Mouse (Mus musculus): ENCODE measurements around the gene Zscan5b. TPM values are rescaled to one million over a fixed set of nuclear protein-coding genes. Genes with fewer than 3 reads are reported as not detected.
A peak's percentile ranks its signal among the peaks of the same experiment; 100 is the strongest.
"Not testable (repeated sequence)": the region's sequence is repeated elsewhere in the genome, so short reads cannot be mapped to it uniquely, and the experiment has no call there.

Gene Zscan5b
- polyA plus RNA-seq (2012; rRNA removed) = not detected in 2 replicates

GRCm38 (mm10) chr7:6221978-6222377 lies at the start of gene Zscan5b:
Gene Zscan5b (plus strand): TSS chr7:6222278.
- H3K36me3 ChIP-seq (ENCODE audit: control insufficient read depth, insufficient read depth, low read length) = no peaks in the 10 kb centered on the region
- no peak for TF ChIP-seq CTCF (IDR thresholded peaks at IDR 0.05; ENCODE audit: extremely low read depth, insufficient read depth, insufficient read length, insufficient replicate concordance)
- no peak for TF ChIP-seq POLR2A (IDR thresholded peaks at IDR 0.05; ENCODE audit: low read depth, low read length)
- no peak for DNase-seq (ENCODE audit: low read depth in 1 of 2, low spot score in 2 of 2)
- H3K27me3 ChIP-seq (ENCODE audit: control insufficient read depth, insufficient read depth, low read length) = no peaks in the 10 kb centered on the region
- WGBS = 92% methylated on average over 12 of the region's 12 CpGs
- H3K4me3 ChIP-seq (ENCODE audit: extremely low read depth, insufficient read depth, insufficient read length) = no peak within 1 kb of the TSS
- H3K4me1 ChIP-seq (ENCODE audit: control insufficient read depth, insufficient read depth, insufficient read length) = no peaks in the 10 kb centered on the region
- no peak within 1 kb of the TSS for H3K27ac ChIP-seq (ENCODE audit: insufficient read depth, low read length)

GRCm38 (mm10) chr7:6172674-6173244 lies 49.3 kb upstream of the Zscan5b start:
- DNase-seq (ENCODE audit: low read depth in 1 of 2, low spot score in 2 of 2) = no peak

GRCm38 (mm10) chr7:6173872-6174271 lies 48.2 kb upstream of the Zscan5b start:
- no peaks in the 10 kb centered on the region for H3K36me3 ChIP-seq (ENCODE audit: control insufficient read depth, insufficient read depth, low read length)
- no peak for DNase-seq (ENCODE audit: low read depth in 1 of 2, low spot score in 2 of 2)
- H3K27me3 ChIP-seq (ENCODE audit: control insufficient read depth, insufficient read depth, low read length) = no peaks in the 10 kb centered on the region
- H3K4me3 ChIP-seq (ENCODE audit: extremely low read depth, insufficient read depth, insufficient read length) = no peak overlapping the region
- no peak for TF ChIP-seq POLR2A (IDR thresholded peaks at IDR 0.05; ENCODE audit: low read depth, low read length)
- TF ChIP-seq CTCF (IDR thresholded peaks at IDR 0.05; ENCODE audit: extremely low read depth, insufficient read depth, insufficient read length, insufficient replicate concordance) = no peak
- 91% methylated on average over 8 of the region's 8 CpGs for WGBS
- no peaks in the 10 kb centered on the region; the same call in 1 of the 2 replicates for H3K4me1 ChIP-seq (ENCODE audit: control insufficient read depth, insufficient read depth, insufficient read length)
- H3K27ac ChIP-seq (ENCODE audit: insufficient read depth, low read length) = no peak overlapping the region

More at GRCm38 (mm10) chr7:6172674-6173244, 49.3 kb upstream of the Zscan5b start:
- 4% methylated on average over 27 of the region's 28 CpGs for WGBS
- Histone ChIP-seq H3K4me1 (ENCODE audit: control insufficient read depth, insufficient read depth, insufficient read length) (no peaks in the 10 kb centered on the region; the same call in 1 of the 2 replicates), H3K36me3 (ENCODE audit: control insufficient read depth, insufficient read depth, low read length) (no peaks in the 10 kb centered on the region), H3K27me3 (ENCODE audit: control insufficient read depth, insufficient read depth, low read length) (no peaks in the 10 kb centered on the region), H3K27ac (ENCODE audit: insufficient read depth, low read length) (no peak overlapping the region; the same call in 1 of the 2 replicates), H3K4me3 (ENCODE audit: extremely low read depth, insufficient read depth, insufficient read length) (peak overlapping the region; percentile 87)
- no peak for TF ChIP-seq CTCF (IDR thresholded peaks at IDR 0.05; ENCODE audit: extremely low read depth, insufficient read depth, insufficient read length, insufficient replicate concordance)
- no peak for TF ChIP-seq POLR2A (IDR thresholded peaks at IDR 0.05; ENCODE audit: low read depth, low read length)

- DNase-seq (ENCODE audit: low read depth in 1 of 2, low spot score in 2 of 2); H3K36me3 ChIP-seq (ENCODE audit: control insufficient read depth, insufficient read depth, low read length); H3K4me3 ChIP-seq (ENCODE audit: extremely low read depth, insufficient read depth, insufficient read length); H3K27me3 ChIP-seq (ENCODE audit: control insufficient read depth, insufficient read depth, low read length); H3K4me1 ChIP-seq (ENCODE audit: control insufficient read depth, insufficient read depth, insufficient read length); H3K27ac ChIP-seq (ENCODE audit: insufficient read depth, low read length): not testable (repeated sequence)
- WGBS = 46% methylated on average over 9 of the region's 9 CpGs
These were observed 47.6 kb upstream of the Zscan5b start for GRCm38 (mm10) chr7:6174365-6174987.

- Histone ChIP-seq H3K4me3 (ENCODE audit: extremely low read depth, insufficient read depth, insufficient read length) (no peak overlapping the region), H3K36me3 (ENCODE audit: control insufficient read depth, insufficient read depth, low read length) (peaks cover 3% of the 10 kb centered on the region; the same call in 1 of the 2 replicates), H3K27ac (ENCODE audit: insufficient read depth, low read length) (no peak overlapping the region), H3K4me1 (ENCODE audit: control insufficient read depth, insufficient read depth, insufficient read length) (no peaks in the 10 kb centered on the region), H3K27me3 (ENCODE audit: control insufficient read depth, insufficient read depth, low read length) (no peaks in the 10 kb centered on the region)
- no peak for DNase-seq (ENCODE audit: low read depth in 1 of 2, low spot score in 2 of 2)
- TF ChIP-seq POLR2A (IDR thresholded peaks at IDR 0.05; ENCODE audit: low read depth, low read length) = no peak
- no peak for TF ChIP-seq CTCF (IDR thresholded peaks at IDR 0.05; ENCODE audit: extremely low read depth, insufficient read depth, insufficient read length, insufficient replicate concordance)
These were observed 43.1 kb upstream of the Zscan5b start for GRCm38 (mm10) chr7:6179013-6179412.

- no peaks in the 10 kb centered on the region for H3K27me3 ChIP-seq (ENCODE audit: control insufficient read depth, insufficient read depth, low read length)
- H3K36me3 ChIP-seq (ENCODE audit: control insufficient read depth, insufficient read depth, low read length) = peaks cover 5% of the 10 kb centered on the region; the same call in 1 of the 2 replicates
- TF ChIP-seq POLR2A (IDR thresholded peaks at IDR 0.05; ENCODE audit: low read depth, low read length) (no peak), CTCF (IDR thresholded peaks at IDR 0.05; ENCODE audit: extremely low read depth, insufficient read depth, insufficient read length, insufficient replicate concordance) (no peak)
- H3K4me1 ChIP-seq (ENCODE audit: control insufficient read depth, insufficient read depth, insufficient read length) = no peaks in the 10 kb centered on the region
- DNase-seq (ENCODE audit: low read depth in 1 of 2, low spot score in 2 of 2) = no peak
- H3K27ac ChIP-seq (ENCODE audit: insufficient read depth, low read length) = no peak overlapping the region
- H3K4me3 ChIP-seq (ENCODE audit: extremely low read depth, insufficient read depth, insufficient read length) = no peak overlapping the region
These were observed 39.2 kb upstream of the Zscan5b start for GRCm38 (mm10) chr7:6182882-6183281.

- H3K27ac ChIP-seq (ENCODE audit: insufficient read depth, low read length) = no peak overlapping the region
- H3K36me3 ChIP-seq (ENCODE audit: control insufficient read depth, insufficient read depth, low read length) = peaks cover 7% of the 10 kb centered on the region; the same call in 1 of the 2 replicates
- no peak overlapping the region for H3K4me3 ChIP-seq (ENCODE audit: extremely low read depth, insufficient read depth, insufficient read length)
- H3K4me1 ChIP-seq (ENCODE audit: control insufficient read depth, insufficient read depth, insufficient read length) = no peaks in the 10 kb centered on the region
- H3K27me3 ChIP-seq (ENCODE audit: control insufficient read depth, insufficient read depth, low read length) = no peaks in the 10 kb centered on the region
- TF ChIP-seq CTCF (IDR thresholded peaks at IDR 0.05; ENCODE audit: extremely low read depth, insufficient read depth, insufficient read length, insufficient replicate concordance) (no peak), POLR2A (IDR thresholded peaks at IDR 0.05; ENCODE audit: low read depth, low read length) (no peak)
- no peak for DNase-seq (ENCODE audit: low read depth in 1 of 2, low spot score in 2 of 2)
- 91% methylated on average over 19 of the region's 19 CpGs for WGBS
These were observed 38.3 kb upstream of the Zscan5b start for GRCm38 (mm10) chr7:6183802-6184201.
